Mouse (Mus musculus) erythroblast, embryonic 14.5 days (primary cell): ENCODE results near the gene Fbxo47. TPM values are rescaled to one million over a fixed set of nuclear protein-coding genes. Genes with fewer than 3 reads are reported as not detected.

ENCODE experiments used
- H3K27me3 ChIP-seq: 2 replicates; pipeline ENCODE4 v1.6.1; 2012; ENCODE audit warnings: inconsistent platforms; ENCODE audit not compliant: control insufficient read depth
- H3K36me3 ChIP-seq: 2 replicates; pipeline ENCODE4 v1.6.1; 2012; ENCODE audit warnings: mild to moderate bottlenecking, inconsistent platforms; ENCODE audit not compliant: control insufficient read depth
- H3K4me1 ChIP-seq: 2 replicates; pipeline ENCODE4 v1.6.1; 2012; ENCODE audit warnings: inconsistent platforms; ENCODE audit not compliant: control insufficient read depth
- H3K4me3 ChIP-seq: replicated peaks from 2 replicates; pipeline ENCODE3; 2012; ENCODE audit warnings: moderate library complexity, mild to moderate bottlenecking, inconsistent platforms
- H3K9me3 ChIP-seq: 2 replicates; pipeline ENCODE4 v1.6.1; 2012; ENCODE audit warnings: low read length, inconsistent platforms, mixed read lengths; ENCODE audit not compliant: control insufficient read depth
- GATA1 ChIP-seq: IDR thresholded peaks from 2 replicates; pipeline ENCODE4 v1.6.1; 2012; ENCODE audit warnings: low read length, inconsistent platforms, mixed read lengths
- TAL1 ChIP-seq: IDR thresholded peaks from 3 replicates; pipeline ENCODE4 v1.6.1; 2012; ENCODE audit warnings: low read length, inconsistent platforms, mixed read lengths
- polyA plus RNA-seq: library from polyadenylated mRNA; stranded (reverse); fragments of >175 nt; gene quantifications from 2 replicates; pipeline ENCODE4 v1.2.3, GENCODE M21; 2012

The Fbxo47 gene
- not detected in 2 replicates for polyA plus RNA-seq

DNA sequence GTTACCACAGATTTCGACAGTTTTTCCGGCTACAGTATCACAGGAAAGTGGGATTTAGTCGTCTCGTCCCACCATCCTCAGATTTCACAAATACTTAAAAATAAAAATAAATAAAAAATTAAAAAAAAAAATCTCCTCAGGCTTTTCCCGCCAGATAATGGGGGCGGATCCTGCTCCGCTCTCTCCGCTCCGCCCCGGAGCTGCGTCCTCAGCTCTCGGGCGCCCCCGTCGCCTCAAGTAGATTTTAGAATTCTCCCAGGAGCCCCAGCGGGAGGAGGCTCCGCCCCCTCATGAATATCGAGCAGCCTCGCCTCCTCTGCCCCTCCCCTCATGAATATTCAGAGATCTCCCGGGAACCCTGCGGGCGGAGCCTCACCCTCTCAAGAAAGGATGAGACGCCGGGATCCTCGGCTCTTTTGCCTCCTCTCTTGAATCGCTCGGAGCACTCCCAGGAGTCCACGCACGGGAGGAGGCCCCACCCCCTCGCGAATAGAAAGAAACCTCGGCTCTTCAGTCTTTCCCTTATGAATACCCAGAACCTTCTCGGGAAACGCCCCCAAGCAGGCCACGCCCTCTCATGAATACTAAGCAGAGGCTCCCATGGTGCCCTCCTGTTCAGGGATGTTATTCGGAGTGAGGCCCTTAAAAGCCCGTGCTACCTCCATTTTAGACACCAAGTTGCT lies at the start of gene Fbxo47:
Gene Fbxo47 (minus strand): TSS at position 237 of the 683 bp plus-strand sequence.
- Histone ChIP-seq H3K4me1 (peaks cover 27% of the 10 kb centered on the region), H3K27me3 (no peaks in the 10 kb centered on the region), H3K9me3 (no peaks in the 10 kb centered on the region), H3K36me3 (no peaks in the 10 kb centered on the region), H3K4me3 (peak within 1 kb of the TSS; percentile 85)
- TF ChIP-seq GATA1 (no peak), TAL1 (no peak)

DNA sequence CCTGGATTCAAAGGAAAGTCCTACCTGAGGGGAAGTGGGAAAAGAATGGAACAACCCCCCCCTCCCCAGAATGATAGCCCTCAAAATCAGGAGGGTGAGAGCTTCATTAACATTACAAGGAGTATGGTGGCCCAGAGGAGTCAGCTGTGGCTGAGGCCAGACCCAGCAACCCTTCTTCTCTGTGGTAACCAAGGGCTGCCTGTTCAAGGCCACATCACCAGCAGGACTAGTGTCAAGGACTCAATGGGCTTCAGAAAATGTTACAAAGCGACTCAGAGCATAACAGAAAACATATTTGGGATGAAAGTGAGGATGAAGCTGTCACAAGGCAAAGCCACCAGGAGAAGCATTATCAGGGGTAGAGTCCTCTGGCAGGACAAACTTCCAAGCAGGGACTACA lies 49.6 kb upstream of the Fbxo47 start:
- no peak for TF ChIP-seq GATA1
- no peak for TF ChIP-seq TAL1
- Histone ChIP-seq H3K36me3 (no peaks in the 10 kb centered on the region), H3K4me1 (peaks cover 8% of the 10 kb centered on the region)

DNA sequence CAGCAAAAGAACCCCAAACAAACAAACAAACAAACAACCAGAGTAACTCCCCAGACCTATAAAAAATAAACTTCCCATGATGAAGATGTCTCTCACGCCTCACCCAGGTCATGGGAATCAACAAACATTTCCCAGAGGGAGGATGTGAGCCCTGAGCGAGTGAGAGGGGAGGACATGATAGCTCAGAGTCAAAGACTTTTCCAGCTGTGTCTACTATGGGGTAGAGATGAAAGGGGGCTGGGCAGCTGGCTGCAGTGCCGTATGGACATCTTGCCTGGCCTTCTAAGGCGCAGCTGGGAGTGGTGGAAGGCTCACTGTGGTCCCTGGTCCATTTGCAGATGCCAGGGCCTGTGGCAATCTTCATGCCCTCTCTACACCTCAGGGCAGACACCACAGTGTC lies 45.0 kb upstream of the Fbxo47 start:
- H3K4me3 ChIP-seq, result no peak overlapping the region
- no peaks in the 10 kb centered on the region for H3K9me3 ChIP-seq
- TF ChIP-seq GATA1 (no peak), TAL1 (no peak)
- H3K27me3 ChIP-seq, result no peaks in the 10 kb centered on the region
- no peaks in the 10 kb centered on the region for H3K36me3 ChIP-seq
- no peaks in the 10 kb centered on the region for H3K4me1 ChIP-seq

More for the DNA sequence above, 49.6 kb upstream of the Fbxo47 start:
- Histone ChIP-seq H3K4me3 (no peak overlapping the region), H3K9me3 (no peaks in the 10 kb centered on the region), H3K27me3 (no peaks in the 10 kb centered on the region)

DNA sequence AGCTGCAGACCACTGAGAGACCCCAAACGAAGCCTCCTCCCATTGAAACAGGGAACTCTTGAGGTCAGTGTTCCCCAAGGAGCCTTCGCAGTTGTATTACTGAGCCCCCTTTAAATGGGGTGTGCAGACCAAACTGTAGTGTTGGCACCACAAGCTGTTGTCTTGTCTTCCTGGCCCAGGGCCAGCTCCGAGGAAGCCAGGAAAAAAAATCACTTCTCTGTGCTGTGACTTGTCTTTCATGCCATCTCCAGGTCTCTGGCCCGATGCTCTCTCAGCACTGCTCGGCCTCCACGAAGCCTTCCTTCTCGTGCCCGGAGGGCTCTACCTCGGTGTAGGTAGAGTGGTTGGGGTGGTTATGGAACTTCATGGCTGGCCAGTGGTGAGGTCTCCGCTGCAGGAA lies 40.3 kb upstream of the Fbxo47 start:
- no peaks in the 10 kb centered on the region for H3K4me1 ChIP-seq
- no peaks in the 10 kb centered on the region for H3K9me3 ChIP-seq
- no peak overlapping the region for H3K4me3 ChIP-seq
- no peaks in the 10 kb centered on the region for H3K27me3 ChIP-seq
- TF ChIP-seq TAL1 (no peak), GATA1 (no peak)
- H3K36me3 ChIP-seq, result no peaks in the 10 kb centered on the region

DNA sequence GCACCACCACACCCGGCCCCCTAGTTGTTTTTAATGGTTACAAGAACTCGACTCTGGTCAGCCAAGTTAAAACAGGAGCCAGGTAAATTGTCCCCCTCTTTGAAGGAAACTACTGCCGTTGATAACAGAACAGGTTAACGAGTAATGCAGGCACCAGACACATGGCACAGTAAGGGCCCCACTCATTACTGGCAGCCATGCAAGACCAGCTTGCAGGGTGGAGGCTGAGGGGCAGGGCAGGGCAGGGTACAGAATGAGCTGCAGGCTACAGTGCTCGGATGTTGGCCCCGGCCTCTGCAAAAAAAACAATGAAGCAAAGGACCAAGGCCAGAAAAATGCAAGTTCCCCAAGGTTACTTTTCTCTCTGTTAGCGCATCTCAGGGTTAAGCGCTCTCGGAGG lies 39.7 kb upstream of the Fbxo47 start:
- Histone ChIP-seq H3K4me1 (no peaks in the 10 kb centered on the region), H3K9me3 (no peaks in the 10 kb centered on the region), H3K4me3 (no peak overlapping the region), H3K36me3 (no peaks in the 10 kb centered on the region), H3K27me3 (no peaks in the 10 kb centered on the region)
- TF ChIP-seq GATA1 (no peak), TAL1 (no peak)

DNA sequence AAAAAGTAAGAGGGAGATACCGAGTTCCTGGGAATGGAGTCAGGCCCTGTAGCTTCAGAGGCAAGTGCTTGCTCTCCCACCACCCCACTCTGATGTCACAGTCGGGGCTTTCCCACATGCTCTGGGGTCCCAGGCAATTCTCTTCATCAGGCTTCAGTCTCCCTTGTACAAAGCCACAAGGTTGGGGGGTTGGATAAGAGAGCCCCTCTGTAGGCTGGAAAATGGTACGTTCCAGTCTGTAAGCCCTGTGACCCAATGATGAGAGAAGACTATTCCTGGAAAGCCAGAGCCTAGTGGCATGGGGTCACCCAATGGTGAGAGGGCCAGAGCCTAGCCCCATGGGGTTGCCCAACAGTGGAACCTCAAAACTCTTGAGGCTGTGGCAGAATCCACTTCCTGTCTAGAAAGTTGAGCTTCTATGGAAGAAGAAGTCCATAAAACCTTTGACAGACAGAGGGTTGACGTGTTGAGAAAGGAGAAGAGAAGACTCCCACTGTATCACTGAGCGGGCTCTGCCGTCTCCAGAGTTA lies 32.1 kb upstream of the Fbxo47 start:
- no peak overlapping the region for H3K4me3 ChIP-seq
- H3K4me1 ChIP-seq, result no peaks in the 10 kb centered on the region
- TF ChIP-seq GATA1, result no peak
- TF ChIP-seq TAL1, result no peak
- no peaks in the 10 kb centered on the region for H3K27me3 ChIP-seq
- no peaks in the 10 kb centered on the region for H3K36me3 ChIP-seq
- H3K9me3 ChIP-seq, result no peaks in the 10 kb centered on the region

DNA sequence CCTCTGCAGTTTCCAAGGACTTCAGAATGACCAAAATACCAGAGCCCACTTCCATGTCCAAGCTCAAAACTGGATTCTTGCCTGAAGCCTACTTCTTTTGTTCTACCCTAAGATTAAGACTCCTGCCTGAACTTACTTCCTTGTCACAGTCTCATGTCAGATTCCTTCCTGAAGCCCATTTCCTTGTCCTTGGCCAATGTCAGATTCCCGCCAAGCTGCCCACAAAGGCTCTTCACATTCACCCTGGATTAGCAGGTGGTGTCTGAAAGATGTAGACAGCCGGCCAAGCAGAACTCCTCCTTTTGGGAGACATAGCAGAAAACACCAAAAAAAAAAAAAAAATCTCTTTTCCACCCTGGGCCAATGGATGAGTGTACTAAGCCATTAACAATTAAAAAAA lies 31.5 kb upstream of the Fbxo47 start:
- TF ChIP-seq TAL1 (no peak), GATA1 (no peak)
- H3K36me3 ChIP-seq, result no peaks in the 10 kb centered on the region
- H3K9me3 ChIP-seq, result no peaks in the 10 kb centered on the region
- no peak overlapping the region for H3K4me3 ChIP-seq
- H3K27me3 ChIP-seq, result no peaks in the 10 kb centered on the region
- H3K4me1 ChIP-seq, result no peaks in the 10 kb centered on the region

DNA sequence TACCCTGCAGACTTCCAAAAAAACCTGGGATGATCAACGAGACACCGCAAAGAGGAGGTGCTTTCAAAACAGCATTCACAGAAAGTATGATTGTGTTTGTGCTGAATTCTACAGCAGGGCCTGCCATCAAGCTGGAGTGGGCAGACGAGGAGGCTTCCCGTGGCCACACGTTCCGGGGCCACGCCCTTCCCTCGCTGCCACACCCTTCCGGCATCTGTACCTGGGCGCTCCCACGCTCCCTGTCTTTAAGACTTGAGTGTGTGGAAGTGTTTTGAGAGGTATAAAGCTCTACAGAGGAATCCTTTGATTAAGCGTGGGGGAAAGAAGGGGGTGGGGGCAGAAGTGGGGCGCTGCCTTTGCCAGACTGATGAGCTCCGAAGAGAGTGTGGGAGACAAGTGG lies 29.2 kb upstream of the Fbxo47 start:
- no peaks in the 10 kb centered on the region for H3K9me3 ChIP-seq
- H3K4me1 ChIP-seq, result no peaks in the 10 kb centered on the region
- no peaks in the 10 kb centered on the region for H3K27me3 ChIP-seq
- no peaks in the 10 kb centered on the region for H3K36me3 ChIP-seq
- TF ChIP-seq TAL1 (no peak), GATA1 (no peak)
- H3K4me3 ChIP-seq, result no peak overlapping the region

DNA sequence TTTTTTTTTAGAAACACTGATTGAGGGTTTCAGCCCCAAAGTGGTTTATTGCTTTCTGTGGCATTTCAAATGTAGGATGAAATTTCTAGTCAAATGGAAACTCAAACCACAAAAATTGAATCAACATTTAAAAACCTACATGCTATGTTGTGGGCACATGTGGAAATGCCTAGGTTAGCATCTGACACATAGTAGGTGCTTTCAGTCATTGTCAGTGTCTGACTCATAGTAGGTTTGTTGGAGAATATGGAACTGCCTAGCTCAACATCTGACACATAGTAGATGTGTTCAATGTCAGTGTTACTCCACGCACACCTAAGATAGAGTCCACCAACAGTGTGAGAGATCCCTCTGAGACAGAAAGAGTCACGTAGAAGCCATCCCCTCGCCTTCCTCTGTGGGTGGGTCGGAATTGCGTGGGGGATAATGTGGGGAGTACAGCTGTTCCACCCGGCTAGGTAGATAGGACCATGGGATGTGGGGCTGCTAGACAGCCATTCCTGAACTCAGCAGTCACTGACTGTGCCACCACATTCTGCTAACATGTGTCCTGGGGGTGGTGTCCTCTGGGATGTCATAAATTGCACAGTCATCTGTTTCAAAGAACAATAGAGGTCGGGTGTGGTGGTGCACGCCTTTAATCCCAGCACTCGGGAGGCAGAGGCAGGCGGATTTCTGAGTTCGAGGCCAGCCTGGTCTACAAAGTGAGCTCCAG lies 24.8 kb upstream of the Fbxo47 start:
- Histone ChIP-seq H3K4me1 (no peaks in the 10 kb centered on the region), H3K36me3 (no peaks in the 10 kb centered on the region), H3K9me3 (no peaks in the 10 kb centered on the region), H3K27me3 (no peaks in the 10 kb centered on the region), H3K4me3 (no peak overlapping the region)
- TF ChIP-seq TAL1 (no peak), GATA1 (no peak)
